Mouse (Mus musculus): ENCODE results near the gene Ptcd2.

DNA sequence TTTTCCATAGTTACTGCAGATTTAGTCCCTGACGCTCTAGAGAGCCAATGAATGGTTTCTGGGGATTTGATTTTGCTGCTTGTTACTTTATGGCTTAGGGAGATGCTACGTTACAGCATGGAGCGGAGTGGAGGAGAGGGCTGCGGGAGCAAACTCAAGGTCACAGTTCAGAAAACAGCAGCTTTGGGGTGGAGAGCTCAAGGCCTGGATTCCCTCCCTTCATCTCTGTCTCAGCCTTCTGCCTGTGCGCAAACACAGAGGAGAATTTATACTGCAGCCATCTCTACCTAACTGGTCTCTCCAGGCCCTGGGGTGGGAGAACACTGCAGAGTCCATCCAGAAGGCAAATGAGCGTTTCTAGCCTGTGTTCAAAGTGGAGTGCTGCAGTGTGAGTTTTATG, 10.6 kb upstream of the Ptcd2 start:
- TF ChIP-seq MYOG (IDR thresholded peaks at IDR 0.05; ENCODE audit: control insufficient read depth, extremely low read depth, insufficient read length) = no peak
- TF ChIP-seq CTCF (IDR thresholded peaks at IDR 0.05; ENCODE audit: control insufficient read depth, insufficient read depth, insufficient read length) = no peak
- TF ChIP-seq CEBPB (IDR thresholded peaks at IDR 0.05; ENCODE audit: low read depth) = no peak
- no peak for TF ChIP-seq MYOD1 (IDR thresholded peaks at IDR 0.05; ENCODE audit: control insufficient read depth, insufficient read length, low read depth)
